Mouse (Mus musculus): ENCODE measurements around the gene Gsn. TPM values are rescaled to one million over a fixed set of nuclear protein-coding genes. Genes with fewer than 3 reads are reported as not detected.

Gene Gsn
- polyA plus RNA-seq, 1 experiment from 2014 or later: 129 TPM

DNA sequence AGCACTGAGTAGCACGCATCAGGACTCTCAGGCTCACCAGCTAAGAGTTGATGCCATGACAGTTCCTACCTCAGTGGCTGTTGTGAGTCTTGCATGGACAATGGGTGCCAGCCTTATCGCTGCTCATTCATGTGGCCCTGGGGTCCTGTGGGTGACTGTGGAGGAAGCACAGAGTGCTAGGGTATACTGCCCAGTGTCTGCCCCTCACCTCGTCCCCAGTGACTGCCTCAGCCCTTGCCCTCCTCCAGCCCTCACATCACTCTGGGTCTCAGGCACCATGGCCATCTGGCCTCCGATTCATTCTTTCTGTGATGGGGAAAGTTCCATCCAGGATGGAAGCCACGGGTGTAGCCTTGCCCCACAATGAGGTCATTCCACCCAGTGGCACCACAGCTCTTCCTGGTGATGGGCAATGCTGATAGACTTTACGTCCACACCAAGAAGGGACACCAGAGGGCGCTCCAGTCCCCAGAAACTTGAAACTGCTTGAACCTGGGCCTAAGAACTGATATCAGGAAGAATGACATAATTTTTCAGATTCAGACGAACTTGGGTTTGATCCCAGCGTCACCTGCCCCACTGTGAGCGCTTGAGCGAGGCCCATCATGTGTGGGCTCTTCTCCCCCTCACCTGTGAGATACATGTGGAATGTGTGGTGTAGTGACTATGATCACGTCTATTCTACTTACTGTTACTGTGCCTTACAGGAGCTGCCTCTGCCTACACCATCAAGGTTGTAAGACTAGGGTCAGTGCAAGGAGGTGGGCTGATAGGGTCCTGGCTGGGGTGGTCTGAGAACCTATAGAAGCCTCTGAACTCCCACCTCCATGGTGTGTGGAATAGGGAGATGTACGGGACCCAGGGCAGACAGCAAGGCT, 32.8 kb downstream of the Gsn start:
- Histone ChIP-seq H3K27ac (ENCODE audit: low read depth, low read length) (no peak overlapping the region), H3K4me1 (replicated peaks; ENCODE audit: control insufficient read depth, insufficient read depth, low read length) (no peaks in the 10 kb centered on the region), H3K4me3 (ENCODE audit: low read depth, low read length) (no peak overlapping the region), H3K9ac (ENCODE audit: low read depth, low read length) (no peak overlapping the region), H3K36me3 (ENCODE audit: control insufficient read depth, insufficient read depth) (peaks cover 57% of the 10 kb centered on the region; the same call in 1 of the 2 replicates), H3K4me2 (replicated peaks; ENCODE audit: low read depth) (no peak overlapping the region), H3K9me3 (ENCODE audit: control insufficient read depth) (no peaks in the 10 kb centered on the region), H3K27me3 (replicated peaks; ENCODE audit: control insufficient read depth, insufficient read depth, low read length) (no peaks in the 10 kb centered on the region)
- TF ChIP-seq CTCF (IDR thresholded peaks at IDR 0.05; ENCODE audit: low read depth): peak; percentile 93
- peak; percentile 61 for ATAC-seq
- WGBS: 45% methylated on average over 13 of the region's 13 CpGs

DNA sequence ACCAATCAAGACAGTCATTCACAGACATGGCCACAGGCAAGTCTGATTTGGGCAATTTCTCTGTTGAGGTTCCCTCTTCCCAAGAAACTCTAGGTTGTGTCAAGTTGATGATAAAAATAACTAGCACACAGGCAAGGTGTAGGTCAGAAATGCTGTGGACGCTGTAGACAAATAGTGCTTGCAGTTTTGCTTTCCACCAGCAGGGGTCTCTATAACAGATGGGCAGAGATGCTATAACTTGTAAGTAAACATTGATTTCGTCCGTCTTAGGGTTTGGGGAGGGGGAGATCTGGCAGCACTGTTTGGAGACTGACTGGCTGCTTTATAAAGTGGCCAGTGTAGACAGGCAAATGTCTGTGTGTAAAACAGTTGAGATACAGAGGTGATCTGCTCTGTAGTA, 35.7 kb downstream of the Gsn start:
- no peak for ATAC-seq
- Histone ChIP-seq H3K4me3 (ENCODE audit: low read depth, low read length) (no peak overlapping the region), H3K27me3 (replicated peaks; ENCODE audit: control insufficient read depth, insufficient read depth, low read length) (no peaks in the 10 kb centered on the region), H3K9ac (ENCODE audit: low read depth, low read length) (no peak overlapping the region), H3K4me1 (replicated peaks; ENCODE audit: control insufficient read depth, insufficient read depth, low read length) (no peaks in the 10 kb centered on the region), H3K4me2 (replicated peaks; ENCODE audit: low read depth) (no peak overlapping the region), H3K27ac (ENCODE audit: low read depth, low read length) (no peak overlapping the region), H3K9me3 (ENCODE audit: control insufficient read depth) (no peaks in the 10 kb centered on the region), H3K36me3 (ENCODE audit: control insufficient read depth, insufficient read depth) (peaks cover 64% of the 10 kb centered on the region; the same call in 1 of the 2 replicates)
- 15% methylated on average over 3 of the region's 3 CpGs for WGBS
- peak; percentile 82 for TF ChIP-seq CTCF (IDR thresholded peaks at IDR 0.05; ENCODE audit: low read depth)

DNA sequence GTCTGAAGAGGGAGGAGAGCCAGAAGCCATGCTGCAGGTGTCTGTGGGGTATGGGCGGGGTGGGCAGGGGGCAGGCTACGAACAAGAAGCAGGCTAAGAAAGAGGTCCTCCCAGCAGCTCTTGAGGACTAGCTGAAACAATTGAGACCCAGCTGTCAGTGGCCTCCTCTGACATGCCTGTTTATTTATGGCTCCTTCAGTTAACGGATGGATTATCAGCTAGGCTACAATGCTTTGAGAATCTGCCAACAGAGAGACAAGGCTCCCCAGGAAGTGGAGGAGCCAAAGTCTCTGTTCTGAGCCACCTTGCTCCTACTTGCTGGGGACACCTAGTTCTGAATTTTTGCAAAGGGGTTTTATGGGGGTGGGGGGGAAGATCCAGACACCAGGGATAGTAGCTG, 36.5 kb downstream of the Gsn start:
- Histone ChIP-seq H3K4me2 (replicated peaks; ENCODE audit: low read depth) (no peak overlapping the region), H3K27ac (ENCODE audit: low read depth, low read length) (no peak overlapping the region), H3K9me3 (ENCODE audit: control insufficient read depth) (no peaks in the 10 kb centered on the region), H3K36me3 (ENCODE audit: control insufficient read depth, insufficient read depth) (peaks cover 63% of the 10 kb centered on the region; the same call in 1 of the 2 replicates), H3K27me3 (replicated peaks; ENCODE audit: control insufficient read depth, insufficient read depth, low read length) (no peaks in the 10 kb centered on the region), H3K9ac (ENCODE audit: low read depth, low read length) (no peak overlapping the region), H3K4me3 (ENCODE audit: low read depth, low read length) (no peak overlapping the region), H3K4me1 (replicated peaks; ENCODE audit: control insufficient read depth, insufficient read depth, low read length) (no peaks in the 10 kb centered on the region)
- WGBS: 58% methylated on average over 3 of the region's 3 CpGs
- no peak for TF ChIP-seq CTCF (IDR thresholded peaks at IDR 0.05; ENCODE audit: low read depth)
- ATAC-seq: no peak

GRCm38 (mm10) chr2:35293291-35293690, 37.1 kb downstream of the Gsn start:
- TF ChIP-seq CTCF (IDR thresholded peaks at IDR 0.05; ENCODE audit: low read depth): no peak
- Histone ChIP-seq H3K9me3 (ENCODE audit: control insufficient read depth) (no peaks in the 10 kb centered on the region), H3K4me1 (replicated peaks; ENCODE audit: control insufficient read depth, insufficient read depth, low read length) (no peaks in the 10 kb centered on the region), H3K27ac (ENCODE audit: low read depth, low read length) (no peak overlapping the region), H3K9ac (ENCODE audit: low read depth, low read length) (no peak overlapping the region), H3K36me3 (ENCODE audit: control insufficient read depth, insufficient read depth) (peaks cover 63% of the 10 kb centered on the region; the same call in 1 of the 2 replicates), H3K4me2 (replicated peaks; ENCODE audit: low read depth) (no peak overlapping the region), H3K27me3 (replicated peaks; ENCODE audit: control insufficient read depth, insufficient read depth, low read length) (no peaks in the 10 kb centered on the region), H3K4me3 (ENCODE audit: low read depth, low read length) (no peak overlapping the region)
- WGBS: 91% methylated on average over 8 of the region's 8 CpGs
- no peak for ATAC-seq

GRCm38 (mm10) chr2:35297703-35298332, 41.6 kb downstream of the Gsn start:
- no peak overlapping the region for H3K9ac ChIP-seq (ENCODE audit: low read depth, low read length)
- H3K4me1 ChIP-seq (replicated peaks; ENCODE audit: control insufficient read depth, insufficient read depth, low read length): no peaks in the 10 kb centered on the region
- WGBS: 29% methylated on average over 15 of the region's 15 CpGs
- peak; percentile 32; the same call in 1 of the 2 replicates for ATAC-seq
- no peaks in the 10 kb centered on the region for H3K9me3 ChIP-seq (ENCODE audit: control insufficient read depth)
- no peak overlapping the region for H3K27ac ChIP-seq (ENCODE audit: low read depth, low read length)
- no peaks in the 10 kb centered on the region for H3K27me3 ChIP-seq (replicated peaks; ENCODE audit: control insufficient read depth, insufficient read depth, low read length)
- H3K4me2 ChIP-seq (replicated peaks; ENCODE audit: low read depth): no peak overlapping the region
- H3K36me3 ChIP-seq (ENCODE audit: control insufficient read depth, insufficient read depth): peaks cover 37% of the 10 kb centered on the region; the same call in 1 of the 2 replicates
- TF ChIP-seq CTCF (IDR thresholded peaks at IDR 0.05; ENCODE audit: low read depth): peak; percentile 100
- no peak overlapping the region for H3K4me3 ChIP-seq (ENCODE audit: low read depth, low read length)

GRCm38 (mm10) chr2:35299437-35299836, 43.3 kb downstream of the Gsn start:
- no peak overlapping the region for H3K4me3 ChIP-seq (ENCODE audit: low read depth, low read length)
- no peak for TF ChIP-seq CTCF (IDR thresholded peaks at IDR 0.05; ENCODE audit: low read depth)
- WGBS: 73% methylated on average over 2 of the region's 2 CpGs
- no peaks in the 10 kb centered on the region for H3K9me3 ChIP-seq (ENCODE audit: control insufficient read depth)
- H3K4me2 ChIP-seq (replicated peaks; ENCODE audit: low read depth): no peak overlapping the region
- ATAC-seq: no peak
- H3K27ac ChIP-seq (ENCODE audit: low read depth, low read length): no peak overlapping the region
- H3K27me3 ChIP-seq (replicated peaks; ENCODE audit: control insufficient read depth, insufficient read depth, low read length): no peaks in the 10 kb centered on the region
- H3K36me3 ChIP-seq (ENCODE audit: control insufficient read depth, insufficient read depth): peaks cover 33% of the 10 kb centered on the region; the same call in 1 of the 2 replicates
- no peaks in the 10 kb centered on the region for H3K4me1 ChIP-seq (replicated peaks; ENCODE audit: control insufficient read depth, insufficient read depth, low read length)
- H3K9ac ChIP-seq (ENCODE audit: low read depth, low read length): no peak overlapping the region
